Mouse (Mus musculus): ENCODE results near the gene Cmpk1.

DNA sequence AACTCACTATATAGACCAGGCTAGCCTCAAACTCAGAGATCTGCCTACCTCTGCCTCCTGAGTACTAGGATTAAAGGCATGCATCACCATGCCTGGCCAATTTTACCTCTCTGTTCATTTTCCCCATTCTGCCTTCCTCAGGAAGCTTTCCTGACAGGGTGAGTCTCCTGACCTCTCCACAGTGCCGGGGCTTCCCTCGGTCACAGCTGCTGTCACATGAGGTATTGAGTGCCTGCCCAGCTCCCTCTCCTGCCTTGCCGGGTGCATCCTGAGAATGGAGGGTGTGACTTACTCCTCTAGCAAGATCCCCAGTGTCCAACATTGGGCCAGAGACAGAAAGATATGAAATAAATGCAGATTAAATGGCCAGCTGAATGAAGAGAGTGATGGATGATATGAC, 48.8 kb downstream of the Cmpk1 start:
- no peak for TF ChIP-seq POLR2A (IDR thresholded peaks at IDR 0.05; ENCODE audit: borderline replicate concordance, insufficient read depth, low read length)
- TF ChIP-seq CTCF (IDR thresholded peaks at IDR 0.05; ENCODE audit: borderline replicate concordance, insufficient read depth, low read depth, low read length): no peak
